Mouse (Mus musculus): ENCODE data around the gene Pdcd6ip.
A peak's percentile ranks its signal among the peaks of the same experiment; 100 is the strongest.

The Pdcd6ip gene

DNA sequence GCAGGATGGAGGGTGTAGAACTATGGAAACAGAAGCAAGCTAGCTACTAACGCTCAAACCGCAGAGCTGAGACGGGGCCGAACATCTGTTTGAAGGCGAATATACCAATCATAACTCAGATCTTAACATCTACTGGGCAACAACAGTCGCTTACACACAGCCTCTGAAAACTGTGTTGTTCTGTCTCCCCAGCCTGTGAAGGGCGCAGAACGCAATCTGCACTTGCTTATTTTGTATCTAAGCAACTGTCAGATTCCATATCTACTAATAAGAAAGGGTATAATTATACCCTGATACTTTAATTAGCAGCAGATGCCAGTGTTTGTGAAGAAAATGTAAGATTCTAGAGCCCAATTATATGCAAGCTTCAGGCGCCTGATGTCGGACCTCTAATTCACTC, 81.3 kb downstream of the Pdcd6ip start:
- DNase-seq (ENCODE audit: low spot score), result peak; percentile 33

DNA sequence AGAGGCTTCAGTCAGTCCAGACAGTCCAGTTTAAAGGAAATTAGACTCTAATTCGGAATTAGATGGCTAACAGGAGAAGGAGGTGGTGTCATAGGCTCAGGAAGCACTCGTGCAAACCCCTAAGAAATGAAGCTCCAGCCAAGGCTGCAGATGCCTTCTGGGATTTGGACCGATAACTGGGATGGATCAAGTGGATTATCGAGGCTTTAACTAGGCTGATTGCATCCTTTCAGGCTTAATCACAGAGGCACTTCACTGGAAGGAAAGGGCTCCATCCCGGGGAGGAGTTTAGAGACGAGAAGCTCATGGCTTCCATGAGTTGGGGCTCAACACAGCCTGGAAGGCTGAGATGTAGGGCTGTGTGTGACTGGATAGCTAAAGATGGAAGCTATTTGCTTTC, 84.0 kb downstream of the Pdcd6ip start:
- DNase-seq (ENCODE audit: low spot score), result no peak

DNA sequence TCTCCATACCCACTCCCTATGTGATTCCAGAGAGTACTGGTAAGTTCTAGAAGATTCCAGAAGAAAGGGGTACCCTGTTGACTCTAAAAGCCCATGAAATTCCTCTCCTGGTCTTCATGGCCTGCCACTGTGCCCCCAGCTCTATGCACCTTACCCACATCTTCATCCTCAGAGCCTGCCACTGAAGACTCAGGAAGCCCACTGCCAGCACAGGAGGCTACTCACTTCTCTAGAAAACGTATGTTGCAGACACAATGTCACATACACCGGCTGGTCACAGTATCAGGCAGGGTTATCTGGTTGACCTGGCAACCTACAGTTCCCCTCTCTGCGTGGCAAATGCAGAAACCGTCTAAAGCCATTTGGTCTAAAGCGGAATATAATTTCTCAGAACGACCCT, 91.0 kb downstream of the Pdcd6ip start:
- no peak for DNase-seq (ENCODE audit: low spot score)

DNA sequence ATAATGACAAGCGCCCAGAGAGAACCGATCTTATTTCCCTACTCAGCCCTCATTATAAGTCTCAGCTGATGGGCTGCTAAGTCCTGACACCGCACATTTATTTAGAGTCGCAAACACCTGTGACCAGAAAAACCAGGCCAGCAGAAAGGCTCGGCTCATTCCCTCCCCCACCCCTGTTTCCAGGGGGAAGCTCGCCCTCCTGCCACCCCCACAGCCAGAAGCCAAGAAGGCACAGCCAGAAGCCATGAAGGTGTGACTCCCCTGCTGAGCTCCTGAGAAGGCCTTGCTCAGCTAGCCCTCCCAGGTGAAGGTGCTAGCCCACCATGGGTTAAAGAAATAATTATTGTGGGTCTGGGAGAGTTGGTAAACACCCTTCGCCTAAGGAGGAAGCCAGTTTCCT, 97.3 kb downstream of the Pdcd6ip start:
- no peak for DNase-seq (ENCODE audit: low spot score)

DNA sequence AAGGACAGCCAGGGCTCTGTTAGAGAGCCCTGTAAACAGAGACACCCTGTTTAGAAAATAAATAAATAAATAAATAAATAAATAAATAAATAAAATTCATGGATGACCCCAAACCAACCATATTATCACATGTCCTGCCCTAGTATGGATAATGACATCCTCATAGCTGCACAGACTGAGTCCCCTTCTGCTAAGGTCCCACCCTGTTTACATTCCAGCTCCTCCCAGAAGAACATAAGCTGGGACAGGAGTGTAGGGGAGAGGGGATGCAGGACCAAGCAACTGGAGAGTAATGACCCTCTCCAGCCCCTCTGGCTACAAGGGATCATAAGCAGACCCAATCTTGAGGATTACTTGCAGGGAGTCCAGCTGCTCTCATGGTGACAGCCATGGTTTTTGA, 105.9 kb downstream of the Pdcd6ip start:
- no peak for DNase-seq (ENCODE audit: low spot score)
